Mouse (Mus musculus): ENCODE data around the gene Ccl26. TPM values are rescaled to one million over a fixed set of nuclear protein-coding genes. Genes with fewer than 3 reads are reported as not detected.
A peak's percentile ranks its signal among the peaks of the same experiment; 100 is the strongest.

The Ccl26 gene
- polyA plus RNA-seq, 1 experiment from 2014 or later: not detected

DNA sequence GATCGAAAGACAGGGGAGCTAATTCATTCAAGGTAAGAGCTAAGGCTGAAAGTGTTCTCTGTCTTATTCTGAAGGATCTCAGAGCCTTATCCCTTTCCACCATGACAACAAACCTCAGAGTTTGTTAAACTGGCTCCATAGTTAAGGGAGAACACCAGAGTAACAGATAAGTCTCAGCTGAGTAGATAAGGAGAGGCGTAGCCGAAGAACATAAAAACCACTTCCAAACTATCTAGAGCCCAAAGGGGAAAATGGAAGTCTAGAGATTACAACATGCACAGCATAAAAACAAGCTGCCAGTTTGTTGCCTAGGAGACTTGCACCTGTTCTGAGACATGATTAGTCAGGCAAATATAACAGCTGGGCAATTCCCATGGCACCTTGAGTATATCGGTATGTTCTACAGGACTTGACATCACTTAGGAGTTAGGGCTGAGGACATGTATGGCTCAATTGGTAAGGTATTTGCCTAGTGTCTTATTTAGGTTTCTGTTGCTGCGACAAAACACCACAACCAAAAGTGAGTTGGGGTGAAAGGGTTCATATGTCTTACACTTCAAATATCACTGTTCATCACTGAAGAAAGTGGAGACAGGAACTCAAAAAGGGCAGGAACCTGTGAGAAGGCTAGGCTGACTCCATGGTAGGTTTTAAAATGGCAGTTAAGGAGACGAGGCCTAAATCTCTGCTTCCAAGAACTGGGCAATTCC is 4.3 kb upstream of the Ccl26 start:
- Histone ChIP-seq H3K27me3 (replicated peaks) (no peaks in the 10 kb centered on the region; the same call in 1 of the 2 replicates), H3K4me3 (no peak overlapping the region), H3K9me3 (no peaks in the 10 kb centered on the region), H3K4me1 (no peaks in the 10 kb centered on the region), H3K4me2 (no peak overlapping the region), H3K36me3 (replicated peaks) (no peaks in the 10 kb centered on the region), H3K27ac (no peak overlapping the region), H3K9ac (no peak overlapping the region)
- ATAC-seq (replicated peaks): no peak
- 94% methylated on average over 6 of the region's 6 CpGs for WGBS

DNA sequence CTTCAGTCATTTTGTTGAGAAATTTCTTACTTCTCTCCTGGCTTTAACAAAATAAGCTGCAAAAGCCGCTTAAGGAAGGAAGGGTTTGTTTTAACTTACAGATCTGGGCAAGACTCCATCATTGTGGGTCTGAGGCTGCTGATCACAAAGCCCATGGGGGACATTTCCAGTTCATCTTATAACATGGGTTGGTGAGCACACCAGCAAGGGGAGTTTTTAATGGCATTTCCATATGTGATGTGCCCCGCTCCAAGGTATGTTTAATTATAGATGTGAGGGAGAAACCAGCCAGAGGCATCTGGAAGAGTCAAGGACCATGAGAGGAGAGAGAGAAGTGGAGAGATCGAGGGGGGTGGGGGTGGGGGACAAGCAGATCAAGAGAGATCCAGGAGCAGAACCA is 5.7 kb downstream of the Ccl26 start:
- Histone ChIP-seq H3K36me3 (replicated peaks) (no peaks in the 10 kb centered on the region), H3K27me3 (replicated peaks) (no peaks in the 10 kb centered on the region), H3K9ac (no peak overlapping the region), H3K4me3 (no peak overlapping the region), H3K4me2 (no peak overlapping the region), H3K9me3 (no peaks in the 10 kb centered on the region), H3K4me1 (no peaks in the 10 kb centered on the region; the same call in 1 of the 2 replicates), H3K27ac (no peak overlapping the region)
- no peak for ATAC-seq (replicated peaks)
- 66% methylated on average over 3 of the region's 3 CpGs for WGBS

DNA sequence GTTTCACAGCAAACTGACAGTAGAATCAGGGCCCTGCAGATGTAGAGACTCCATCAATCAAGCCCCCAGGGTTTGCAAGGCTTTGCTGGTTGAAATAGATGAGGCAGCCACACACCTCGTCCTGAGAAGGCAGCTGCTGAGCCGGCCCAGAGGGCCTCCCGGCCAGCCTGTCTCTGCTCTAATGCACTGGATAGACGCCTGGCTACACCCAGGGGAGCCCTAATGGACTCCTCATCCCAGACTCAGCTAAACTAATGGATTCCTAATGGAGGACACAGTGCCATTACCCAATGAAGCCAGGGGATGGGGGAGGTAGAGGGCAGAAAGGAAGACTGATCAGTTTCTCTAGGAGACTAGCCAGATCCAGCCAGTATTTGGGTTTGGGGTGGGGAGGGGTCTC is 6.3 kb downstream of the Ccl26 start:
- Histone ChIP-seq H3K9ac (no peak overlapping the region), H3K4me3 (no peak overlapping the region), H3K27me3 (replicated peaks) (no peaks in the 10 kb centered on the region), H3K36me3 (replicated peaks) (no peaks in the 10 kb centered on the region), H3K4me1 (no peaks in the 10 kb centered on the region; the same call in 1 of the 2 replicates), H3K4me2 (no peak overlapping the region), H3K27ac (no peak overlapping the region), H3K9me3 (no peaks in the 10 kb centered on the region)
- WGBS: 29% methylated on average over 4 of the region's 4 CpGs
- ATAC-seq (replicated peaks): no peak

DNA sequence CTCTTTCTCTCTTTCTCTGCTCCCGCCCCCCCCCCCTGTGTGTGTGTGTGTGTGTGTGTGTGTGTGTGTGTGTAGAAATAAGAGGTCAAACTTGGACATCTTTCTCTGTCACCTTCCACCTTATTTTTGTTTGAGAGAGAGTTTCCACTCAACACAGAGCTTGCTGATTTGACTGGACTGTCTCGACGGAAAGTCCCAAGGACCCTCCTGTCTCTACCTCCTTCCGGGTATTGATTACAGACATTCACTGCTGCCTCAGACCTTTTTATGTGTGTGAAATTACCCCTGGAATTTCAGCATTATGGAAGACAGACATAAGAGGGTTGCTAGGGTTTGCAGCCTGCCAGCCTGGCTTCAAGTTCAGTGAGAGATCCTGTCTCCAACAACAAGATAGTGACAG is 7.1 kb downstream of the Ccl26 start:
- no peak overlapping the region for H3K27ac ChIP-seq

DNA sequence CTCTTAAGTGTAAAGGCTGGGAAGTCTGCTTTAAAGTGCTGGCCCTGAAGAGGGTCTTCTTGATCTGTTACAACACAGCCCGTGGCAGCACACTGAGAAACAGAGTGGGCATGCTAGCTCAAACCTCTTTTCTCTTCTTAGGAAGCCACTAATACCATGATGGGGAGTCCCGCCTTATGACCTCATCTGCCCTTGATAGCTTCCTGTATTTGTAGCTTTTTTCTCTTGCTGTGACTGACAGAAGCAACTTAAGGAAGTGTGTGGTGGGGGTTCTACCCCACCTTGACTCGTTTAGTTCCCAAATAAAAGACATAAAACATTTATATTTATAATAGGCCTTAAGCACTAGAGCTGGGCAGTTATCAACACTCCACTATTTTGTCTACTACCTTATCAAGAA is 11.8 kb downstream of the Ccl26 start:
- H3K9me3 ChIP-seq: no peaks in the 10 kb centered on the region
- no peak overlapping the region for H3K4me2 ChIP-seq
- H3K36me3 ChIP-seq (replicated peaks): no peaks in the 10 kb centered on the region
- H3K4me3 ChIP-seq: no peak overlapping the region
- no peaks in the 10 kb centered on the region for H3K4me1 ChIP-seq
- H3K9ac ChIP-seq: no peak overlapping the region
- no peak for ATAC-seq (replicated peaks)
- WGBS: 79% methylated on average over 3 of the region's 3 CpGs
- no peaks in the 10 kb centered on the region for H3K27me3 ChIP-seq (replicated peaks)
- H3K27ac ChIP-seq: no peak overlapping the region

More for the DNA sequence above, 7.1 kb downstream of the Ccl26 start:
- no peaks in the 10 kb centered on the region for H3K27me3 ChIP-seq (replicated peaks)
- no peaks in the 10 kb centered on the region; the same call in 1 of the 2 replicates for H3K4me1 ChIP-seq
- WGBS: 65% methylated on average over 4 of the region's 4 CpGs
- ATAC-seq (replicated peaks): no peak
- no peak overlapping the region for H3K4me3 ChIP-seq
- no peaks in the 10 kb centered on the region for H3K36me3 ChIP-seq (replicated peaks)
- H3K4me2 ChIP-seq: no peak overlapping the region
- H3K9me3 ChIP-seq: no peaks in the 10 kb centered on the region
- H3K9ac ChIP-seq: no peak overlapping the region

DNA sequence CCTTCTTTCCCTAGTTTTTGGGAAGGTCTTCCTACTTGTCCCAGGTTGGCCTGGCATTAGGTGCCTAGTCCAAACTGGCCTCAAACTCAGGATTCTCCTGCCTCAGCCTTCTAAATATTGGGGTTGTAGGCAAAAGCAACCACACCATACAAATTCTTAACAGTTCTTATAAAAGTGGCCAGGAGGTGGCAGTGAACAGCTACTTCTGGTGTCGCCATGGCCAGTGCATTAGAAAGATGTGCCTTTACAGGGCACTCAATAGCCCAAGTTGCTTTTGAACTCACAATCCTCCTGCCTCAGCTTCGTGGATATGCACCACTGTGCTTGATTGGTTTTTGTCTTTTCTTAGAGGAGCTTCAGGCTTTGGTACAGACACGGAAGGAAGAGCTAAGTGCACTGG is 12.5 kb downstream of the Ccl26 start:
- H3K4me3 ChIP-seq: no peak overlapping the region
- WGBS: 31% methylated on average over 3 of the region's 3 CpGs
- no peak for ATAC-seq (replicated peaks)

DNA sequence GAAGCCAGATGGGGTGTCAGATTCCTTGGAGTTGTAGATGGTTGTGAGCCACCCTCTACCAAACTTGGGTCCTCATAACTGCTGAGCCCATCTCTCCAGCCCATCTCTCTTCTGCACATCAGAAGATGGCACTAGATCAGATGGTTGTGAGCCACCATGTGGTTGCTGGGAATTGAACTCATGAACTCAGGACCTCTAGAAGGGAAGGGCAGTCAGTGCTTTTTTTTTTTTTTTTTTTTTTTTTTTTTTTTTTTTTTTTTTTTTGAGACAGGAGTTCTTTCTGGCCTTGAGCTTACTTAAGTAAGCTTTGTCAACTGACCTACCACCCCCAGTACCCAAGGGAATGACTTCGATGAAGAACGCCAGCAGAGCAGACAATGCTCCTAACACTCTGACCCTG is 15.4 kb downstream of the Ccl26 start:
- no peak overlapping the region for H3K9ac ChIP-seq
- no peaks in the 10 kb centered on the region for H3K36me3 ChIP-seq (replicated peaks)
- H3K9me3 ChIP-seq: no peaks in the 10 kb centered on the region
- WGBS: 91% methylated on average over 2 of the region's 2 CpGs
- H3K27ac ChIP-seq: no peak overlapping the region
- H3K4me1 ChIP-seq: peaks cover 12% of the 10 kb centered on the region
- no peak overlapping the region for H3K4me3 ChIP-seq
- no peaks in the 10 kb centered on the region for H3K27me3 ChIP-seq (replicated peaks)
- H3K4me2 ChIP-seq: no peak overlapping the region
- ATAC-seq (replicated peaks): no peak

More for the DNA sequence above, 12.5 kb downstream of the Ccl26 start:
- no peaks in the 10 kb centered on the region for H3K27me3 ChIP-seq (replicated peaks)
- no peaks in the 10 kb centered on the region for H3K9me3 ChIP-seq
- no peak overlapping the region for H3K9ac ChIP-seq
- H3K4me2 ChIP-seq: no peak overlapping the region
- H3K36me3 ChIP-seq (replicated peaks): no peaks in the 10 kb centered on the region
- no peak overlapping the region for H3K27ac ChIP-seq
- no peaks in the 10 kb centered on the region for H3K4me1 ChIP-seq

DNA sequence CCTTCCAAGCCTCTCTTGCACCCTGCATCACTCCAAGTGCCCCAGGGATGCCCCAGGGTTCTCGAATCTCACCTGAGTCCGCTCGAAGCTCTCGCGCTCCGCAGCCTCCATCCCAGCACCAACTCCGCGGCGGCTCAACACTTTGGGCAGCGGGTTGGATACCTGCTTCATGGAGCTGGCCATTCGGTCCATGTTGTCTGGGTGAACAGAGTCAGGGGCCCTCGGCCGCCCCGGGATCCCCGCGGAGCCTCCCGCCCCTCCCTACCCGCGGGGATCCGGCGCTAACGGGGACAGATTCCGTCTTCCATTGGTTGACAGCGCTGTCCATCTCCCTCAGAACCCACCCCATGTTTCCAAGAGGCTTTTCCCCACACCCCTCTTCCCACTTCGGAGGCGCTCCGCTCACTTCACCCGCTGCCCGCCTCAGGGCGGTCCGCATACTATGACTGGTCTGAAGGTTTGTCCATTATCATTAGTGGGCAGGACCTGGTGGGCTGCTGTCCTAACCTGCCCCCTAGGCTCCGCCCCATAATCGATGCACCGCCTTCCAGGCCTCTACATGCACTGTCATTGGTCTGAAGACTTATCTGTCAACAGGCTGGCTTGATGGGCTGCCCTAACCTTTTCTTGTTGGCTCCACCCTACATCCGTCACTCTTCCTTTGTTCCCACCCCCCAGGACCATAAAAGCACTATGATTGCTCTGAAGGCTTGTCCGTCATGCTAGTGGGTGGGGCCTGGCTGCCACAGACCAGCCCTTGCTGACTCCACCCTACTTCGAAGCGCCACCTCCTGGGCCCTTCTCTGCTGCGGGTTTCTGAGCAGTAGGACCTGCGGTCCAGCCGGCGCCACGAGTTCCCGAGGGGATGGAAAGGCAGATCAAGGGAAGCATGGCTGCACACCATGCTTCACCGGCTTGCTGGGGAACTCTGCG is 18.2 kb downstream of the Ccl26 start, which contains the start of gene Hip1:
Hip1 (minus strand) TSS at position 256 of the 933 bp plus-strand sequence.
- no peaks in the 10 kb centered on the region for H3K27me3 ChIP-seq (replicated peaks)
- peak within 1 kb of the TSS; percentile 77 for H3K4me3 ChIP-seq
- under 1% methylated on average over 46 of the region's 46 CpGs for WGBS
- peak within 1 kb of the TSS; percentile 62 for H3K9ac ChIP-seq
- peak within 1 kb of the TSS; percentile 96 for H3K4me2 ChIP-seq
- ATAC-seq (replicated peaks): peak; percentile 99
- no peaks in the 10 kb centered on the region for H3K36me3 ChIP-seq (replicated peaks)
- no peaks in the 10 kb centered on the region for H3K9me3 ChIP-seq
- H3K4me1 ChIP-seq: peaks cover 12% of the 10 kb centered on the region
- peak within 1 kb of the TSS; percentile 63 for H3K27ac ChIP-seq

DNA sequence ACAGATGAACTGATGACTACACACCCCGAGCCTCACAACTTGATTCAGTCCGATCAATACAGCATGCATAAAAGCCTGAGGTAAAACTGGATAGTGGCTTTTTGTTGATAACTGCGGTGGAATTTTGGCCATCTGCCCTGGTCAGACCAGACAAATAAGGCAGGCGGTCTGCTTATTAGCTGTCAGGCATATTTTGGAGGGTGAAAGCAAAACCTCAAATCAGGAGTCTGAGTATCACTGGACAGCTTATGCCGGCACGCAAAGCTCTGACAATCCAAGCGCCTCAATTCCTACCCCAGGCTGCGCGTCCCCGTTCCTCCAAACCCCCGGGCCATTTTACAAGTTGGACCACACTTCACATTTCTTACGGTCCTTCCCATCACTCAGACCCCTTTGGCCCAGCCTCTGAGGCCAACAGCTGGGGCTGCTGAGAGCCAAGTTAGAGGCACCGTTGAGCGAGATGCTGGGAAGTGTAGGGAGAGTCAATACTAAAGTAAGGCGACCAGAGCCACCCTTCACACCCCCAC is 19.3 kb downstream of the Ccl26 start:
- Histone ChIP-seq H3K27me3 (replicated peaks) (no peaks in the 10 kb centered on the region), H3K4me3 (peak overlapping the region; percentile 77), H3K27ac (no peak overlapping the region), H3K9me3 (no peaks in the 10 kb centered on the region), H3K4me2 (peak overlapping the region; percentile 96), H3K9ac (peak overlapping the region; percentile 62), H3K36me3 (replicated peaks) (no peaks in the 10 kb centered on the region), H3K4me1 (peaks cover 12% of the 10 kb centered on the region)
- no peak for ATAC-seq (replicated peaks)
- WGBS: 2% methylated on average over 15 of the region's 15 CpGs

DNA sequence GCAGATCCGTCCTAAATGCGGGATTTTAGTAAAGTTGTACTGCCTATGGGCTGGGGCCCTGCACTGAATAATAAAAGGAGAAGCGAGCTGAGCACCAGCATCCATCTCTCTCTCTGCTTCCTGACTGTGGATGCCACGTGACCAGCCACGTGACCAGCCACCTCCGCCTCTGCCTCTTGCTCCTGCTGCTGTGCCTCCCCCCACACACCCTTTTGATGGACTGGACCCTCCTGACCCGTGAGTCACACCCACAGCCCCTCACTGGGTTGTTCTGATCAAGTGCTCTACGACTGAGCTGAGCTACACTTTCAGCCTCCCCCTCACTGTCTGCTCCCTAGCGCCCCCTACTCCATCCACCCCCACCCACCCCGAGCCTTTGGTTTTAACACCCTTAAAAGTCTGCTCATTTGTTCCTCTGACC is 25.6 kb downstream of the Ccl26 start:
- Histone ChIP-seq H3K27ac (no peak overlapping the region), H3K4me3 (no peak overlapping the region), H3K4me1 (no peaks in the 10 kb centered on the region), H3K4me2 (no peak overlapping the region), H3K9ac (no peak overlapping the region), H3K9me3 (no peaks in the 10 kb centered on the region), H3K36me3 (replicated peaks) (no peaks in the 10 kb centered on the region), H3K27me3 (replicated peaks) (no peaks in the 10 kb centered on the region)
- no peak for ATAC-seq (replicated peaks)
- 76% methylated on average over 10 of the region's 10 CpGs for WGBS

DNA sequence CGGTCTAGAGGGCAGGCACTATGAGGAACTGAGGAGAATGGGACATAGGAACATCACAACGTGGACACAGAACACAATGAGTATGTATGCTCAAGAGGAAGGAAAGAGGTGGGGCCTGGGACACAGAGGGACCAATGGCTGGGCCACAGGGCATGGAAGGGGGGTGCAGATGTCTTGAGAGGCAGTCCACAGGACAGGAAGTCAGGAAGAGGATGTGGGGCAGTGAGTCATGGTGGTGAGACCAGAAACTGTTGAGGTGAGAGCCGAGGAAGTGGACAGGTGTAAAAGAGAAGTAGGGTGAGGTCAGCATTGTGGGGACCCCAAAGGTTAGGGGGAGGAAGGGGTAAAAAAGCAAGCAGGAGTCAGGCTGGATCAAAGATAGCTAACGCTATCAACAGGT is 26.0 kb downstream of the Ccl26 start:
- Histone ChIP-seq H3K4me2 (no peak overlapping the region), H3K4me3 (no peak overlapping the region), H3K9me3 (no peaks in the 10 kb centered on the region), H3K36me3 (replicated peaks) (no peaks in the 10 kb centered on the region), H3K4me1 (no peaks in the 10 kb centered on the region), H3K27ac (no peak overlapping the region), H3K9ac (no peak overlapping the region), H3K27me3 (replicated peaks) (no peaks in the 10 kb centered on the region)
- 79% methylated on average over 4 of the region's 4 CpGs for WGBS
- ATAC-seq (replicated peaks): no peak

DNA sequence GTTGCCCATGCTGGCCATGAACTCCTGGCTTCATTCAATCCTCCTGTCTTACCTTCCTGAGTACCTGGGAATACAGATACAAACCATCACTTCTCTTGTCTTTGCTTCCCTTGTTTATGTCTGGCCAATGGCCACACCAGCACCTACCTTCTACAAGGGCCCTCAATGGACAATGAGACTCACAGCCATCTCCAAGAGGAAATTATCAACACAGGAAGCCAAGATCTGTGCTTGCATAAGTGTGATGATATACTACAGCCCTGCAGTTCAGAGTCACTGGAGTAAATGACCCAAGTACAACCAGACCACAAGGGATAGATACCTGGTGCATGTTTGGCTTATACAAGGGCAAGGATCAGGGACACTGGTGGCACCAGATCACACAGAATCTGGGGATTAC is 27.5 kb downstream of the Ccl26 start:
- no peaks in the 10 kb centered on the region for H3K36me3 ChIP-seq (replicated peaks)
- H3K27ac ChIP-seq: no peak overlapping the region
- no peaks in the 10 kb centered on the region for H3K9me3 ChIP-seq
- no peak for ATAC-seq (replicated peaks)
- no peaks in the 10 kb centered on the region for H3K4me1 ChIP-seq
- no peak overlapping the region for H3K4me2 ChIP-seq
- H3K27me3 ChIP-seq (replicated peaks): no peaks in the 10 kb centered on the region
- no peak overlapping the region for H3K9ac ChIP-seq
- H3K4me3 ChIP-seq: no peak overlapping the region
